Mouse (Mus musculus): ENCODE results near the gene Sez6. TPM values are rescaled to one million over a fixed set of nuclear protein-coding genes. Genes with fewer than 3 reads are reported as not detected.

Gene Sez6
- total RNA-seq, 2 experiments from 2014 or later, result 127 to 157 TPM

- no peak for DNase-seq (ENCODE audit: extremely low spot score in 1 of 2, low spot score in 2 of 2)
- no peak overlapping the region for H3K27ac ChIP-seq
- intact Hi-C loops (cut with DNase I), result no loop called here
- H3K4me3 ChIP-seq, result no peak overlapping the region
- no peak for TF ChIP-seq CTCF (IDR thresholded peaks at IDR 0.05)
Observed at GRCm38 (mm10) chr11:77958932-77959331, 28.3 kb downstream of the Sez6 start.

GRCm38 (mm10) chr11:77960199-77960598 lies 29.6 kb downstream of the Sez6 start:
- H3K4me3 ChIP-seq, result no peak overlapping the region
- TF ChIP-seq CTCF (IDR thresholded peaks at IDR 0.05), result no peak
- intact Hi-C loops (cut with DNase I), result loop anchor here (10.0 kb wide), 1 partner anchor 225 kb away; no protein-coding TSS in a partner anchor
- peak; percentile 45 to 72 for DNase-seq (ENCODE audit: extremely low spot score in 1 of 2, low spot score in 2 of 2)
- no peak overlapping the region for H3K27ac ChIP-seq

- TF ChIP-seq CTCF (IDR thresholded peaks at IDR 0.05), result no peak
- Histone ChIP-seq H3K27ac (no peak overlapping the region), H3K4me3 (no peak overlapping the region)
- DNase-seq (ENCODE audit: extremely low spot score in 1 of 2, low spot score in 2 of 2), result no peak
- intact Hi-C loops (cut with DNase I), result loop anchor here (10.0 kb wide), 1 partner anchor 226 kb away; no protein-coding TSS in a partner anchor
Observed at GRCm38 (mm10) chr11:77960898-77961297, 30.3 kb downstream of the Sez6 start.

GRCm38 (mm10) chr11:77962946-77963345 lies 32.3 kb downstream of the Sez6 start:
- Histone ChIP-seq H3K4me3 (no peak overlapping the region), H3K27ac (no peak overlapping the region)
- no peak for DNase-seq (ENCODE audit: extremely low spot score in 1 of 2, low spot score in 2 of 2)
- TF ChIP-seq CTCF (IDR thresholded peaks at IDR 0.05), result no peak
- intact Hi-C loops (cut with DNase I), result loop anchor here (10.0 kb wide), 1 partner anchor 228 kb away; no protein-coding TSS in a partner anchor

- intact Hi-C loops (cut with DNase I), result loop anchor here (10.0 kb wide), 1 partner anchor 230 kb away; no protein-coding TSS in a partner anchor
- TF ChIP-seq CTCF (IDR thresholded peaks at IDR 0.05), result no peak
- Histone ChIP-seq H3K4me3 (no peak overlapping the region), H3K27ac (peak overlapping the region; percentile 87)
- no peak for DNase-seq (ENCODE audit: extremely low spot score in 1 of 2, low spot score in 2 of 2)
Observed at GRCm38 (mm10) chr11:77964415-77965095, 34.0 kb downstream of the Sez6 start.

- Histone ChIP-seq H3K4me3 (no peak overlapping the region), H3K27ac (peak overlapping the region; percentile 87)
- TF ChIP-seq CTCF (IDR thresholded peaks at IDR 0.05), result no peak
- DNase-seq (ENCODE audit: extremely low spot score in 1 of 2, low spot score in 2 of 2), result peak; percentile 76 to 78
- intact Hi-C loops (cut with DNase I), result loop anchor here (10.0 kb wide), 1 partner anchor 231 kb away; no protein-coding TSS in a partner anchor
Observed at GRCm38 (mm10) chr11:77965101-77966036, 34.8 kb downstream of the Sez6 start.

- intact Hi-C loops (cut with DNase I), result loop anchor here (10.0 kb wide), 1 partner anchor 231 kb away; no protein-coding TSS in a partner anchor
- Histone ChIP-seq H3K4me3 (no peak overlapping the region), H3K27ac (peak overlapping the region; percentile 87)
- no peak for DNase-seq (ENCODE audit: extremely low spot score in 1 of 2, low spot score in 2 of 2)
- no peak for TF ChIP-seq CTCF (IDR thresholded peaks at IDR 0.05)
Observed at GRCm38 (mm10) chr11:77966037-77966391, 35.4 kb downstream of the Sez6 start.

GRCm38 (mm10) chr11:77967114-77967513 lies 36.5 kb downstream of the Sez6 start:
- intact Hi-C loops (cut with DNase I), result loop anchor here (1.0 to 10.0 kb wide), 2 partner anchors 141 to 232 kb away; no protein-coding TSS in a partner anchor
- no peak overlapping the region for H3K27ac ChIP-seq
- DNase-seq (ENCODE audit: extremely low spot score in 1 of 2, low spot score in 2 of 2), result peak; percentile 73 to 84
- TF ChIP-seq CTCF (IDR thresholded peaks at IDR 0.05), result peak; percentile 88
- no peak overlapping the region for H3K4me3 ChIP-seq

- H3K27ac ChIP-seq, result no peak overlapping the region
- intact Hi-C loops (cut with DNase I), result loop anchor here (10.0 kb wide), 1 partner anchor 234 kb away; no protein-coding TSS in a partner anchor
Observed at GRCm38 (mm10) chr11:77968786-77969185, 38.2 kb downstream of the Sez6 start.

GRCm38 (mm10) chr11:77970718-77971117 lies 40.1 kb downstream of the Sez6 start:
- no peak for DNase-seq (ENCODE audit: extremely low spot score in 1 of 2, low spot score in 2 of 2)
- intact Hi-C loops (cut with DNase I), result no loop called here
- Histone ChIP-seq H3K27ac (no peak overlapping the region), H3K4me3 (no peak overlapping the region)
- peak; percentile 20 for TF ChIP-seq CTCF (IDR thresholded peaks at IDR 0.05)

More at GRCm38 (mm10) chr11:77968786-77969185, 38.2 kb downstream of the Sez6 start:
- no peak for DNase-seq (ENCODE audit: extremely low spot score in 1 of 2, low spot score in 2 of 2)
- no peak for TF ChIP-seq CTCF (IDR thresholded peaks at IDR 0.05)
- H3K4me3 ChIP-seq, result no peak overlapping the region

GRCm38 (mm10) chr11:77973520-77973919 lies 42.9 kb downstream of the Sez6 start:
- intact Hi-C loops (cut with DNase I), result no loop called here
- Histone ChIP-seq H3K4me3 (no peak overlapping the region), H3K27ac (no peak overlapping the region)
- no peak for DNase-seq (ENCODE audit: extremely low spot score in 1 of 2, low spot score in 2 of 2)
- TF ChIP-seq CTCF (IDR thresholded peaks at IDR 0.05), result no peak

- intact Hi-C loops (cut with DNase I), result no loop called here
- no peak for TF ChIP-seq CTCF (IDR thresholded peaks at IDR 0.05)
- Histone ChIP-seq H3K4me3 (no peak overlapping the region), H3K27ac (no peak overlapping the region)
- DNase-seq (ENCODE audit: extremely low spot score in 1 of 2, low spot score in 2 of 2), result no peak
Observed at GRCm38 (mm10) chr11:77974325-77974724, 43.7 kb downstream of the Sez6 start.
